Mouse (Mus musculus): Measurements from ENCODE around the gene Serbp1.

Gene Serbp1

DNA sequence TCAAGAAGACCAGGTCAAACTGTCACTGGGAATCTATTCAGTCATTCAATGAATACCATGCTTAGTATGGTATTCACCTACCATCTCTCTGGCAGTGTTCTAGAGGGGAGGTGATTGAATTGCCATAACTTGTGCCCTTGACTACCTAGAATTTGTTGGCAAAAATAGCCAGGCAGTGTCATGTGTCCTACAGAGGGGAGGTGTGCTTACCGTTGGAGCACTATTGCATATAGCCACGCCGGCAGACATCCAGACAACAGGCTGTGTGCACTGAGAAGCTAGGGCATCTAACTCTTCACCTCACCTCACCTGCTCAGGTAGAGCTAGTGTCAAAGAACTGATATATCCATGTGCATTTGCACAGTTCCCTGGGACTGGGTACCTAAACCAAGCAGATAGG lies 63.3 kb downstream of the Serbp1 start:
- no peak for DNase-seq (ENCODE audit: low spot score)

- DNase-seq (ENCODE audit: low spot score), result no peak
Observed at GRCm38 (mm10) chr6:67302471-67302870, 64.5 kb downstream of the Serbp1 start.

DNA sequence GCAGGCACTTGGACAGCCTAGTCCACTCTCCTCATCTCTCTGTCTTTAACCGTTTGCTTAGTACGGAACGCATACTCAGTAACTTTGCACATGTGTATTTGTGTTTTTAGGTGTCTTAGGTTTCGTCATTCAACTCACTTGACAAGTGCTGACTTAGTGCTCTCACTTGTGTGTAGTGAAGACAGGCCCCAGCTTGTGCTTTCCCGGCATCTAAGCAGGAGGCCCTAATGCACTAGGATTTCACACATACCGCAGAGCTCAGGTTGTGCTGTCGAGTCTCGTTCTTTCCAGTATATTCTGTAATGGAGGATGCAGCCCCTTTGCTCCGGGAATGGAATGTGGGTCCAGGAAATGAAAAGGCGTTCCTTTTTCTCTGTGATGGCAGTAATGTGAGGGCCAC lies 65.2 kb downstream of the Serbp1 start:
- no peak for DNase-seq (ENCODE audit: low spot score)

- no peak for DNase-seq (ENCODE audit: low spot score)
Observed at GRCm38 (mm10) chr6:67308994-67309393, 71.0 kb downstream of the Serbp1 start.

- DNase-seq (ENCODE audit: low spot score), result no peak
Observed at GRCm38 (mm10) chr6:67309752-67310151, 71.8 kb downstream of the Serbp1 start.

- DNase-seq (ENCODE audit: low spot score), result no peak
Observed at GRCm38 (mm10) chr6:67314697-67315096, 76.7 kb downstream of the Serbp1 start.

- no peak for DNase-seq (ENCODE audit: low spot score)
Observed at GRCm38 (mm10) chr6:67317068-67317467, 79.1 kb downstream of the Serbp1 start.

DNA sequence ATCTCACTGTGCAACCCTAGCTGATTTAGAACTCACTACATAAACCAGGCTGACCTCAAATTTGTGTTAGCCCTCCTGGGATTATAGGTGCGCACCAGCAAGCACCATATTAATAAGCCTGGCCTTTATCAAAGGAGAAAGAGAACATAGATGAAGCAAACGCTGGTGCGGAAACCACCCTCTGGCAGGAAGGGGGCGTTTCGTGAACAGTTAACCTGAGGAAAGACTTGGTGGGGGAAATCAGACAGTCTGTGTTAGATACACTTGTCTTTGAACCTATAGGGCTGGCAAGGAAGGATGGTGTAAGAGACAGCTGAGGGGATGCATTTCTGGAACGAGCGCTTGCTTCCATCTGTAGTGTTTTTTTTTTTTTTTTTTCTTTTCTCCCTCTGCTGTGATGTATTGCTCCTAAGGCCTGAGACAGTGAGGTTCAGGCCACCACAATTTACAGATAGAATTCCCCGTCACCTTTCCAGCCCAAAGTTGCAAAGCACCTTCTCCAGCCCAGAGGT lies 79.9 kb downstream of the Serbp1 start:
- DNase-seq (ENCODE audit: low spot score), result no peak

DNA sequence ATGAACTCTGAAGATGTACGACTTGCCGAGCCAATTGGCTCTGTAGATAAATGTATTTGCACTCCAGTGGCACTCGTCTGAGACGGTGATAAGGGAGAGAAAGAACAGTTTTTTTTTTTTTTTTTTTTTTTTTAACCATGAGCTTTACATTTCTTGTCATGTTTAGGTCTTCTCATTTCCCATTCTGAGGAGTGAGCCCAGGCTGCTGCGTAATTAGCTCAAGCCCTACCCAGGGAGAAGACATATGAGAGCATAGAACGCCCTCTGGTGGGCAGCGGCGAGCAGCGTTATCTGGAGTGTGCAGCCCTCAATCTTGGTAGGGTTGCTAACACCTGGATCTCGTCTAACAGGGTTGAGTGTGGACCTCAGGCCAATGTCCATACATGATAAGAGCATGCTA lies 80.5 kb downstream of the Serbp1 start:
- peak; percentile 65 for DNase-seq (ENCODE audit: low spot score)

GRCm38 (mm10) chr6:67323788-67324187 lies 85.8 kb downstream of the Serbp1 start:
- DNase-seq (ENCODE audit: low spot score), result no peak

DNA sequence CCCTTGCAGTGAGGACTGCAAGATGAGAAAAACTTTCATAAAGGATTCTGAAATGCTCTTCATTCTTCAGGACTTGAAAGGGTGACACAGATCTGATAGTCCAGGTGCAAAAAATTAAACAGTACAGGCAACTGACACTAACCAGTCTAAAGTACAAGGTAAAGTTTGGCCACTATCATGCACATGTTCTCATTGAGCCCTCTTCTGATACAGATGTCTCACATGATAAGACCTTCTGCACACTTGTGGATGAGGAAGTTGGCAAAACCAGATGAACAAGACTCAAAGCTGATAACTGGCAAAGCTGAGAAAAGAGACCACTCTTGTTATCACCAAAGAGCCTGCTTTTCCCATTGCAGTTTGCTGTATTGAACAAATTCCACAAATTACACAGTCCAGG lies 100.0 kb downstream of the Serbp1 start:
- DNase-seq (ENCODE audit: low spot score), result peak; percentile 27

GRCm38 (mm10) chr6:67339494-67339893 lies 101.5 kb downstream of the Serbp1 start:
- DNase-seq (ENCODE audit: low spot score), result no peak

Data from c-Kit-positive CD71-positive TER-119-positive erythroid progenitor cells, embryonic 14.5 days (primary cell).